Mouse (Mus musculus) adrenal gland, postnatal 10 days (tissue): ENCODE data around the gene Slc12a9. TPM values are rescaled to one million over a fixed set of nuclear protein-coding genes. Genes with fewer than 3 reads are reported as not detected.
A peak's percentile ranks its signal among the peaks of the same experiment; 100 is the strongest.
"Not testable (repeated sequence)": the region's sequence is repeated elsewhere in the genome, so short reads cannot be mapped to it uniquely, and the experiment has no call there.

Experiments used
- DNase-seq: peaks from one replicate; pipeline ENCODE4 v3.0.0; 2021; ENCODE audit warnings: mixed read lengths
- microRNA-seq: library from miRNA; unstranded; fragments of <30 nt; microRNA quantifications from one replicate; pipeline ENCODE4 v1.2.0, GENCODE M21; 2021
- total RNA-seq, 2 experiments: library from RNA; stranded (reverse); gene quantifications; 2 replicates each; pipeline ENCODE4 v1.2.3; 2021

The Slc12a9 gene
- total RNA-seq, 2 experiments from 2014 or later: 9.2 to 12.6 TPM

- DNase-seq: peak; percentile 21
These were observed 45.2 kb downstream of the Slc12a9 start for GRCm38 (mm10) chr5:137287953-137288743.

GRCm38 (mm10) chr5:137287032-137287952 lies 46.1 kb downstream of the Slc12a9 start, which contains the start of gene Ache:
Gene Ache, plus strand, starts transcription at chr5:137287519.
- DNase-seq: peak; percentile 21

- DNase-seq: peak; percentile 91
These were observed 46.8 kb downstream of the Slc12a9 start for GRCm38 (mm10) chr5:137286655-137287031.

GRCm38 (mm10) chr5:137285986-137286385 lies 47.4 kb downstream of the Slc12a9 start:
- no peak for DNase-seq

GRCm38 (mm10) chr5:137285045-137285444 lies 48.4 kb downstream of the Slc12a9 start:
- peak; percentile 69 for DNase-seq

- not testable (repeated sequence) for DNase-seq
These were observed 49.0 kb downstream of the Slc12a9 start for GRCm38 (mm10) chr5:137284411-137284810.

GRCm38 (mm10) chr5:137277360-137278342 lies 55.7 kb downstream of the Slc12a9 start:
- peak; percentile 51 for DNase-seq

- DNase-seq: no peak
These were observed 65.1 kb downstream of the Slc12a9 start for GRCm38 (mm10) chr5:137268131-137268910.

GRCm38 (mm10) chr5:137264787-137265186 lies 68.6 kb downstream of the Slc12a9 start:
- no peak for DNase-seq

Small RNAs within 50 kb of the gene (microRNA-seq; reads per million reads assigned to microRNA genes)
- gene Mir7036 (2.3 reads per million), gene Mir8116 (not detected)

Other genes with a start within 250 kb of the Slc12a9 start
- 10 to 100 TPM; 26.5 to 32.5 TPM for gene Trim56, start 217.4 kb downstream of the Slc12a9 start, total RNA-seq
- not detected for gene Muc3, start 184.3 kb downstream of the Slc12a9 start, total RNA-seq
- gene Muc3a, start 121.2 kb downstream of the Slc12a9 start, total RNA-seq: under 1 TPM; 0.24 to 0.51 TPM
- 10 to 100 TPM; 11.6 to 21.3 TPM for gene Ache, start 46.1 kb downstream of the Slc12a9 start, total RNA-seq
- 10 to 100 TPM in 1 of 2 experiments, 1 to 10 TPM in 1; 7.6 to 11.5 TPM for gene Ufsp1, start 39.0 kb downstream of the Slc12a9 start, total RNA-seq
- 100 to 1,000 TPM; 130 to 173 TPM for gene Srrt, start 25.9 kb downstream of the Slc12a9 start, total RNA-seq
- 10 to 100 TPM; 33.6 to 36.8 TPM for gene Trip6, start 19.2 kb downstream of the Slc12a9 start, total RNA-seq
- gene Ephb4, start 16.5 kb upstream of the Slc12a9 start, total RNA-seq: 10 to 100 TPM; 71.9 to 73.6 TPM
- under 1 TPM; 0.09 to 0.15 TPM for gene Zan, start 143.5 kb upstream of the Slc12a9 start, total RNA-seq
- gene Pop7, start 168.9 kb upstream of the Slc12a9 start, total RNA-seq: 10 to 100 TPM; 23.8 to 27.2 TPM
- gene Gigyf1, start 185.0 kb upstream of the Slc12a9 start, total RNA-seq: 10 to 100 TPM; 24.2 to 39.1 TPM
- gene Epo, start 199.6 kb upstream of the Slc12a9 start, total RNA-seq: not detected
- gene Gnb2, start 199.9 kb upstream of the Slc12a9 start, total RNA-seq: 100 to 1,000 TPM; 592 to 682 TPM
- 1 to 10 TPM; 3.2 to 4.6 TPM for gene Actl6b, start 219.9 kb upstream of the Slc12a9 start, total RNA-seq
- gene Tfr2, start 236.2 kb upstream of the Slc12a9 start, total RNA-seq: 10 to 100 TPM; 18.8 to 42.1 TPM